Mouse (Mus musculus) neural tube, embryonic 11.5 days (tissue): ENCODE measurements around the gene Sfswap. TPM values are rescaled to one million over a fixed set of nuclear protein-coding genes. Genes with fewer than 3 reads are reported as not detected.

Experiments used
- ATAC-seq: fragments of 200-750 bp; cut with Nextera tagmentation; 2 replicates; pipeline ENCODE4 v1.8.0; 2017; ENCODE audit warnings: moderate number of reproducible peaks, mild to moderate bottlenecking, moderate TSS enrichment, moderate library complexity; ENCODE audit not compliant: insufficient read depth, low FRiP score, low TSS enrichment
- DNase-seq: peaks from one replicate; pipeline ENCODE4 v3.0.0-alpha.2; 2015; ENCODE audit warnings: low spot score
- H3K27ac ChIP-seq: fragments of 300-500 bp; sonication (generic); 2 replicates; pipeline ENCODE4 v1.5.1; 2014; ENCODE audit warnings: low read depth, mild to moderate bottlenecking, low read length
- H3K27me3 ChIP-seq: fragments of 300-500 bp; sonication (generic); 2 replicates; pipeline ENCODE4 v1.6.1; 2014; ENCODE audit warnings: mild to moderate bottlenecking, low read length, mixed read lengths; ENCODE audit not compliant: control insufficient read depth, insufficient read depth
- H3K36me3 ChIP-seq: fragments of 300-500 bp; sonication (generic); 2 replicates; pipeline ENCODE4 v1.6.1; 2014; ENCODE audit warnings: mild to moderate bottlenecking, low read length, moderate library complexity, mixed read lengths; ENCODE audit not compliant: control insufficient read depth, insufficient read depth
- H3K4me1 ChIP-seq: fragments of 300-500 bp; sonication (generic); 2 replicates; pipeline ENCODE4 v1.6.1; 2014; ENCODE audit warnings: low read length, mixed read lengths; ENCODE audit not compliant: control insufficient read depth, insufficient read depth
- H3K4me2 ChIP-seq: fragments of 300-500 bp; sonication (generic); 2 replicates; pipeline ENCODE4 v1.6.1; 2014; ENCODE audit warnings: low read depth, mild to moderate bottlenecking, moderate library complexity
- H3K4me3 ChIP-seq: fragments of 300-500 bp; sonication (generic); 2 replicates; pipeline ENCODE4 v1.5.1; 2014; ENCODE audit warnings: low read depth, low read length
- H3K9ac ChIP-seq: fragments of 300-500 bp; sonication (generic); 2 replicates; pipeline ENCODE4 v1.6.1; 2014; ENCODE audit warnings: mild to moderate bottlenecking, low read length
- H3K9me3 ChIP-seq: fragments of 300-500 bp; sonication (generic); 2 replicates; pipeline ENCODE4 v1.6.1; 2016; ENCODE audit warnings: low read length; ENCODE audit not compliant: control insufficient read depth
- WGBS: fragments of 180-500 bp; shearing (Covaris S2); extraction: QIAGEN DNeasy Blood & Tissue Kit; methylation state at CpG from one replicate; pipeline ENCODE4 v1.1.7; 2014; 5-methylcytosine and 5-hydroxymethylcytosine counted together
- polyA plus RNA-seq: library from polyadenylated mRNA; unstranded; fragments of >200 nt; fragmentation: Nextera tagmentation; extraction: Ambion mirVana; gene quantifications from 2 replicates; pipeline ENCODE4 v1.2.1, GENCODE M21; 2014

Sfswap gene
- polyA plus RNA-seq, 1 experiment from 2014 or later, result 49.1 TPM

- Histone ChIP-seq H3K9me3 (no peaks in the 10 kb centered on the region), H3K4me1 (no peaks in the 10 kb centered on the region), H3K27me3 (no peaks in the 10 kb centered on the region), H3K4me3 (no peak overlapping the region), H3K27ac (no peak overlapping the region), H3K36me3 (peaks cover 6% of the 10 kb centered on the region), H3K4me2 (no peak overlapping the region), H3K9ac (no peak overlapping the region)
- WGBS, result 95% methylated on average over 3 of the region's 3 CpGs
- DNase-seq (no peak), ATAC-seq (no peak)
Measured at GRCm38 (mm10) chr5:129535431-129535830, 34.4 kb downstream of the Sfswap start.

- ATAC-seq (no peak), DNase-seq (no peak)
- WGBS, result 95% methylated on average over 4 of the region's 4 CpGs
- peaks cover 17% of the 10 kb centered on the region for H3K36me3 ChIP-seq
- H3K27ac ChIP-seq, result no peak overlapping the region
- no peak overlapping the region for H3K9ac ChIP-seq
- H3K4me3 ChIP-seq, result no peak overlapping the region
- no peaks in the 10 kb centered on the region for H3K4me1 ChIP-seq
- no peaks in the 10 kb centered on the region for H3K9me3 ChIP-seq
- H3K4me2 ChIP-seq, result no peak overlapping the region
- no peaks in the 10 kb centered on the region for H3K27me3 ChIP-seq
Measured at GRCm38 (mm10) chr5:129538826-129539225, 37.8 kb downstream of the Sfswap start.

GRCm38 (mm10) chr5:129542236-129542635 lies 41.2 kb downstream of the Sfswap start:
- no peaks in the 10 kb centered on the region for H3K27me3 ChIP-seq
- no peaks in the 10 kb centered on the region for H3K9me3 ChIP-seq
- H3K4me2 ChIP-seq, result no peak overlapping the region
- ATAC-seq (no peak), DNase-seq (no peak)
- 93% methylated on average over 3 of the region's 3 CpGs for WGBS
- H3K9ac ChIP-seq, result no peak overlapping the region
- no peak overlapping the region for H3K27ac ChIP-seq
- H3K4me1 ChIP-seq, result no peaks in the 10 kb centered on the region
- peaks cover 23% of the 10 kb centered on the region for H3K36me3 ChIP-seq
- H3K4me3 ChIP-seq, result no peak overlapping the region

- H3K27ac ChIP-seq, result no peak overlapping the region
- WGBS, result 98% methylated on average over 9 of the region's 9 CpGs
- no peak overlapping the region for H3K9ac ChIP-seq
- no peak for DNase-seq
- peaks cover 32% of the 10 kb centered on the region for H3K36me3 ChIP-seq
- no peak for ATAC-seq
- H3K27me3 ChIP-seq, result no peaks in the 10 kb centered on the region
- no peaks in the 10 kb centered on the region for H3K4me1 ChIP-seq
- no peaks in the 10 kb centered on the region for H3K9me3 ChIP-seq
- H3K4me2 ChIP-seq, result no peak overlapping the region
- H3K4me3 ChIP-seq, result no peak overlapping the region
Measured at GRCm38 (mm10) chr5:129545787-129546186, 44.8 kb downstream of the Sfswap start.

- peaks cover 22% of the 10 kb centered on the region for H3K36me3 ChIP-seq
- H3K27ac ChIP-seq, result no peak overlapping the region
- no peaks in the 10 kb centered on the region for H3K9me3 ChIP-seq
- H3K4me1 ChIP-seq, result no peaks in the 10 kb centered on the region
- no peak overlapping the region for H3K9ac ChIP-seq
- DNase-seq, result no peak
- H3K27me3 ChIP-seq, result no peaks in the 10 kb centered on the region
- no peak for ATAC-seq
- no peak overlapping the region for H3K4me3 ChIP-seq
- 90% methylated on average over 12 of the region's 12 CpGs for WGBS
- H3K4me2 ChIP-seq, result no peak overlapping the region
Measured at GRCm38 (mm10) chr5:129549716-129550115, 48.7 kb downstream of the Sfswap start.

- no peaks in the 10 kb centered on the region for H3K27me3 ChIP-seq
- DNase-seq, result no peak
- H3K9ac ChIP-seq, result no peak overlapping the region
- no peaks in the 10 kb centered on the region for H3K4me1 ChIP-seq
- no peak overlapping the region for H3K4me2 ChIP-seq
- 95% methylated on average over 6 of the region's 6 CpGs for WGBS
- ATAC-seq, result no peak
- no peaks in the 10 kb centered on the region for H3K9me3 ChIP-seq
- H3K27ac ChIP-seq, result no peak overlapping the region
- no peak overlapping the region for H3K4me3 ChIP-seq
- peaks cover 27% of the 10 kb centered on the region for H3K36me3 ChIP-seq
Measured at GRCm38 (mm10) chr5:129550790-129551189, 49.8 kb downstream of the Sfswap start.

GRCm38 (mm10) chr5:129551991-129552390 lies 51.0 kb downstream of the Sfswap start:
- Histone ChIP-seq H3K9me3 (no peaks in the 10 kb centered on the region), H3K4me3 (no peak overlapping the region), H3K9ac (no peak overlapping the region), H3K4me1 (no peaks in the 10 kb centered on the region), H3K36me3 (peaks cover 29% of the 10 kb centered on the region), H3K27ac (no peak overlapping the region), H3K27me3 (no peaks in the 10 kb centered on the region), H3K4me2 (no peak overlapping the region)
- WGBS, result 87% methylated on average over 2 of the region's 2 CpGs
- DNase-seq (no peak), ATAC-seq (no peak)

- 90% methylated on average over 6 of the region's 6 CpGs for WGBS
Measured at GRCm38 (mm10) chr5:129553642-129554041, 52.6 kb downstream of the Sfswap start.

GRCm38 (mm10) chr5:129558591-129558990 lies 57.6 kb downstream of the Sfswap start:
- Histone ChIP-seq H3K4me3 (no peak overlapping the region), H3K36me3 (peaks cover 26% of the 10 kb centered on the region), H3K4me2 (no peak overlapping the region), H3K4me1 (no peaks in the 10 kb centered on the region), H3K27me3 (no peaks in the 10 kb centered on the region), H3K9ac (no peak overlapping the region), H3K9me3 (no peaks in the 10 kb centered on the region), H3K27ac (no peak overlapping the region)
- DNase-seq (no peak), ATAC-seq (no peak)
- 91% methylated on average over 5 of the region's 5 CpGs for WGBS

More at GRCm38 (mm10) chr5:129553642-129554041, 52.6 kb downstream of the Sfswap start:
- no peak overlapping the region for H3K4me3 ChIP-seq
- no peaks in the 10 kb centered on the region for H3K27me3 ChIP-seq
- no peak overlapping the region for H3K4me2 ChIP-seq
- no peak overlapping the region for H3K27ac ChIP-seq
- DNase-seq, result no peak
- no peaks in the 10 kb centered on the region for H3K9me3 ChIP-seq
- H3K36me3 ChIP-seq, result peaks cover 27% of the 10 kb centered on the region
- H3K9ac ChIP-seq, result no peak overlapping the region
- ATAC-seq, result no peak
- H3K4me1 ChIP-seq, result no peaks in the 10 kb centered on the region
